Mouse (Mus musculus) midbrain, embryonic 13.5 days (tissue): ENCODE data around the gene Igfbp5. TPM values are rescaled to one million over a fixed set of nuclear protein-coding genes. Genes with fewer than 3 reads are reported as not detected.

Source experiments
- ATAC-seq: fragments of 200-750 bp; cut with Nextera tagmentation; 2 replicates; pipeline ENCODE4 v1.8.0; 2017; ENCODE audit warnings: mild to moderate bottlenecking, moderate TSS enrichment, moderate library complexity
- H3K27ac ChIP-seq: fragments of 300-500 bp; sonication (generic); 2 replicates; pipeline ENCODE4 v1.5.1; 2015; ENCODE audit warnings: inconsistent platforms, mild to moderate bottlenecking, moderate library complexity
- H3K27me3 ChIP-seq: fragments of 300-500 bp; sonication (generic); 2 replicates; pipeline ENCODE4 v1.6.1; 2015; ENCODE audit warnings: mild to moderate bottlenecking, inconsistent platforms
- H3K36me3 ChIP-seq: fragments of 300-500 bp; sonication (generic); 2 replicates; pipeline ENCODE4 v1.6.1; 2015; ENCODE audit warnings: mild to moderate bottlenecking, inconsistent platforms
- H3K4me1 ChIP-seq: fragments of 300-500 bp; sonication (generic); replicated peaks from 2 replicates; pipeline ENCODE4 v1.6.1; 2015; ENCODE audit warnings: inconsistent platforms
- H3K4me2 ChIP-seq: fragments of 300-500 bp; sonication (generic); replicated peaks from 2 replicates; pipeline ENCODE4 v1.6.1; 2015; ENCODE audit warnings: moderate library complexity, mild to moderate bottlenecking, inconsistent platforms
- H3K4me3 ChIP-seq: fragments of 300-500 bp; sonication (generic); replicated peaks from 2 replicates; pipeline ENCODE4 v1.5.1; 2015; ENCODE audit warnings: mild to moderate bottlenecking, inconsistent platforms
- H3K9ac ChIP-seq: fragments of 300-500 bp; sonication (generic); replicated peaks from 2 replicates; pipeline ENCODE4 v1.6.1; 2015; ENCODE audit warnings: mild to moderate bottlenecking, inconsistent platforms
- H3K9me3 ChIP-seq: fragments of 300-500 bp; sonication (generic); 2 replicates; pipeline ENCODE4 v1.6.1; 2016; ENCODE audit warnings: mild to moderate bottlenecking, inconsistent platforms
- WGBS: fragments of 180-500 bp; shearing (Covaris S2); methylation state at CpG from one replicate; pipeline ENCODE4 v1.1.7; 2015; 5-methylcytosine and 5-hydroxymethylcytosine counted together
- polyA plus RNA-seq: library from polyadenylated mRNA; unstranded; fragments of >200 nt; fragmentation: Nextera tagmentation; extraction: Ambion mirVana; gene quantifications from 2 replicates; pipeline ENCODE4 v1.2.1, GENCODE M21; 2015

The Igfbp5 gene
- polyA plus RNA-seq, 1 experiment from 2014 or later: 31.8 TPM

GRCm38 (mm10) chr1:72815184-72815583 lies 59.5 kb downstream of the Igfbp5 start:
- no peak; the same call in 1 of the 2 replicates for ATAC-seq
- no peaks in the 10 kb centered on the region for H3K36me3 ChIP-seq
- no peak overlapping the region for H3K4me3 ChIP-seq
- H3K9me3 ChIP-seq: 0 out of 2 replicates have a peak, but pooled peaks cover 9% of the 10 kb centered on the region
- no peak overlapping the region for H3K4me2 ChIP-seq
- no peaks in the 10 kb centered on the region for H3K27me3 ChIP-seq
- peaks cover 27% of the 10 kb centered on the region for H3K4me1 ChIP-seq
- no peak overlapping the region for H3K9ac ChIP-seq
- H3K27ac ChIP-seq: 0 out of 2 replicates have a peak overlapping the region, but pooled peaks have one; percentile 27
- 65% methylated on average over 5 of the region's 5 CpGs for WGBS

DNA sequence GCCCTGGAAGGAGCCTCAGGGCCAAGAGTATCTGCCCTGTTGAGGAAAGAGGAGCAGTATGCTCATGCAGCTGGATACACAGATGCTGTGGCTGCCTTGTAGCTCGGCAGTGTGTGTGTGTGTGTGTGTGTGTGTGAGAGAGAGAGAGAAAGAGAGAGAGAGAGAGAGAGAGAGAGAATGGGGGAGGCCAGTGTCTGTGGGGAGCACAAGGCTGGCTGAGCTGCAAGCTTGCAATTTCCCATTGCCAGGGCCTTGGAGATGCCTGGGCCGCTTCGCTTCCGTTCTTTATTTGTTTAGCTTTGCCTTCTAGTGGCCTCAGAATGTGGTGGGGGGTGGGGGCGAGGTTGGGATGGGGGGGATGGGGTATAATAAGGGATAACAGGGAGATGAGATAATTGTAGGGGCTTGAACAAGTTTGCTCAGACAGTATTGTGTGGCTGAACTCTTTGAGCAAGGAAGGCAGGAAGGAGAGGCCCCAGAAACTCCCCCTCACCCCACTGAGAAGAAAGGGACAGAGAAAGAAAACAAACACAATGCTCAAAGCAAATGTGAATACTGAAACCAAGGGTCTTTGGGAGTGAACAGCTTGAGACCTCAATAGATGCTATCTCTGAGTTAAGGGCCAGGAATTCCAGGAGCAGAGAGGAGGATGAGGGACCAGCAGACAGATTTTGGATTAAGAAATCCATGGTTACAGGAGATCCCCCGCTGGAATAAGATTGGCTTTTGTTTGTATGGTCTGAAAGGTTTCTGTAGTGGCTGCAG lies 60.9 kb downstream of the Igfbp5 start:
- 0% methylated on average over 6 of the region's 6 CpGs for WGBS
- Histone ChIP-seq H3K4me3 (no peak overlapping the region), H3K4me1 (peaks cover 27% of the 10 kb centered on the region), H3K9ac (no peak overlapping the region), H3K9me3 (0 out of 2 replicates have a peak, but pooled peaks cover 9% of the 10 kb centered on the region), H3K4me2 (no peak overlapping the region), H3K27ac (peak overlapping the region; percentile 27), H3K27me3 (no peaks in the 10 kb centered on the region), H3K36me3 (no peaks in the 10 kb centered on the region)
- ATAC-seq: peak; percentile 78

DNA sequence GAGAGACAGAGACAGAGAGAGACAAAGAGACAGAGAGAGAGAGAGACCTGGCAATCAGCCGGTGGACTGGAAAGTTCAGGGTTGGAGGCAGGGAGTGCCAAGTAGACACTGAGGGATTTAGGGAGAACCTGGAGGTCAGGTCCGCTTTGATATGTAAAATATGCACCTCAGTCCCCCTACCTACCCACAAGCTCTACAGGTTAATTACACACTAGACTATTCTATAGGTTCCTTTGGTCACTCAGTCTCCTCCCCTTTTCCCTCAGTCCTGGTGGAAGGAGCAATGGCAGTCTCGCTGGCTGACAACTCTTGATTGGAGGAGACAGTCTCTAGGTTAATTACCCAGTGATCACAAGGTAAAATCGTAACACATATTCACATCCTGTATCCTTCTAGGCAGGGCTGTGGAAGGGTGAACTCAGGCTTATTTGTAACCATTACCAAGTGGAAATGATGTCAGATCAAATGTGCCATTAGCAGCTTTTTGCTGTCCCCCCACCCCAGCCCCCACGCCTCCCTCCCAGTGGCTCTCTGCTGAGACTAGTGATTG lies 61.5 kb downstream of the Igfbp5 start:
- H3K4me3 ChIP-seq: no peak overlapping the region
- 31% methylated on average over 5 of the region's 5 CpGs for WGBS
- H3K27ac ChIP-seq: peak overlapping the region; percentile 27
- H3K9me3 ChIP-seq: 0 out of 2 replicates have a peak, but pooled peaks cover 9% of the 10 kb centered on the region
- H3K4me2 ChIP-seq: no peak overlapping the region
- H3K27me3 ChIP-seq: no peaks in the 10 kb centered on the region
- no peak overlapping the region for H3K9ac ChIP-seq
- ATAC-seq: peak; percentile 51
- H3K4me1 ChIP-seq: peaks cover 27% of the 10 kb centered on the region
- H3K36me3 ChIP-seq: no peaks in the 10 kb centered on the region

- Histone ChIP-seq H3K4me1 (peaks cover 34% of the 10 kb centered on the region), H3K4me3 (no peak overlapping the region), H3K27me3 (no peaks in the 10 kb centered on the region), H3K9ac (no peak overlapping the region), H3K36me3 (no peaks in the 10 kb centered on the region), H3K4me2 (no peak overlapping the region), H3K9me3 (0 out of 2 replicates have a peak, but pooled peaks cover 9% of the 10 kb centered on the region), H3K27ac (no peak overlapping the region)
- 98% methylated on average over 3 of the region's 3 CpGs for WGBS
- no peak for ATAC-seq
Observed at GRCm38 (mm10) chr1:72811061-72811460, 63.6 kb downstream of the Igfbp5 start.

DNA sequence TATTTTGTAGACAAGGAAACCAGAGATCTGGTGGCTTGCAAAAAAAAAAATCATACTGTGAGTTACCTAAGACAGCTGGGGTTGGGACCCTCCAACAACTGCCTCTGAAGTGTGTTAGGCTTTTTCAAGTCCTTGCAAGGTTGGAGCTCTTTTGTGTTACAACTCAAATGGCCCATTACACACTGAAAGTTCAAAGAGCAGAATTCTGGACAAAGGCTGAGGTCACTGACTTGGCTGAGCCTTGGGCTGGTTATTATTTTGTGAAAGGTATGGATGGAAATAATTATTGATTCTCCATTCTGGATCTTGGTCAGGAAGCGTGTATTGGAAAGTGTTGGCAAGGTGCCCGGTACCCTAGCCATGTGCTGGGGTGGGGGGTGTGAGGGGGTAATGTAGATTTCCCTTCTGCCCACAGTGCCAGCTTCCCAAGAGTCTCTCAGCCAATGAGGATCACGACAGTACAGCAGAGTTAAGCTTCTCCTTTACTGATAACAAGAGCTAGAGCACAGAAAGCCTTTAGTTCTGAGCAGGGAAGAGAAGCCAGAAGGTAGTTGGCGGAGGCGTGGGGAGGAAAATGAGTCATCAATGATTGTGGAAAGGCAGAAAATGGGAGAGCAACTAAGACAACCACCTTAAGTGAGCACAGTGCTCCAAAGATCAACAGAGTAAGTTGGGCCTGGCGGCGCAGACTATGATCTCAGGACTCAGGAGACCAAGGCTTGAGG lies 64.6 kb downstream of the Igfbp5 start:
- no peak overlapping the region for H3K9ac ChIP-seq
- no peak overlapping the region for H3K4me2 ChIP-seq
- H3K4me1 ChIP-seq: peaks cover 37% of the 10 kb centered on the region
- WGBS: 89% methylated on average over 7 of the region's 7 CpGs
- H3K27ac ChIP-seq: no peak overlapping the region
- no peaks in the 10 kb centered on the region for H3K27me3 ChIP-seq
- ATAC-seq: no peak
- no peak overlapping the region for H3K4me3 ChIP-seq
- 0 out of 2 replicates have a peak, but pooled peaks cover 9% of the 10 kb centered on the region for H3K9me3 ChIP-seq
- no peaks in the 10 kb centered on the region for H3K36me3 ChIP-seq

DNA sequence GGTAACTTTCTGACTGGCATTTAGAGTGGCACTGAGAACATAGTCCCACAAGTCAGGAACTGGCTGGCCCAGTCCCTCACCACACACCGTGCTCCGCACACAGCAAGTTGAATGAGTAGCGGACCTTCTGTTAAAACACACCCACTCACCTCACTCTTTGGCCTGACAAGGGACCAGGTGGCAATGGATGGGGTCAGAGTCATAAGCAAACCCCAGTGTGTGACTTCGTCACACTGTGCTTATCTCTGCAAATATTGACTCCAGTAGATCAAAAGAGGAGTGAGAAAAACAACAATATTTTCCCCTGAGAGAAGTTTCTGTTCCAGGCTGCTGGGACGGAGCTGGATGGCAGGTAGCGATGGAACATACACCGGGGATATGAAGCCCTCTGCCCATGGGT lies 65.4 kb downstream of the Igfbp5 start:
- no peak overlapping the region for H3K9ac ChIP-seq
- no peaks in the 10 kb centered on the region for H3K36me3 ChIP-seq
- no peak overlapping the region for H3K27ac ChIP-seq
- 0 out of 2 replicates have a peak, but pooled peaks cover 9% of the 10 kb centered on the region for H3K9me3 ChIP-seq
- peaks cover 33% of the 10 kb centered on the region for H3K4me1 ChIP-seq
- 96% methylated on average over 7 of the region's 7 CpGs for WGBS
- no peak for ATAC-seq
- no peaks in the 10 kb centered on the region for H3K27me3 ChIP-seq
- no peak overlapping the region for H3K4me2 ChIP-seq
- no peak overlapping the region for H3K4me3 ChIP-seq

Other genes with a start within 250 kb of the Igfbp5 start
- not detected in 2 replicates for gene Ankar, start 174.3 kb downstream of the Igfbp5 start, polyA plus RNA-seq
- gene Rpl37a, start 163.6 kb downstream of the Igfbp5 start, polyA plus RNA-seq: 1,218 and 1,294 TPM in 2 replicates
- gene Igfbp2, start 50.4 kb downstream of the Igfbp5 start, polyA plus RNA-seq: 294 and 385 TPM in 2 replicates
- not detected in 2 replicates for gene Tnp1, start 141.0 kb upstream of the Igfbp5 start, polyA plus RNA-seq